Mouse (Mus musculus) testis, adult 2 months (tissue): Measurements from ENCODE around the gene Arid1b.

Experiments used
- CTCF ChIP-seq: fragments of 200-500 bp; IDR thresholded peaks from 2 replicates; pipeline ENCODE4 v1.5.1; 2012; ENCODE audit warnings: low read depth, mild to moderate bottlenecking, inconsistent platforms, low read length, moderate library complexity; ENCODE audit not compliant: control insufficient read depth, insufficient read depth, insufficient replicate concordance
- POLR2A ChIP-seq: fragments of 200-500 bp; IDR thresholded peaks from 2 replicates; pipeline ENCODE4 v1.6.1; 2012; ENCODE audit warnings: low read depth, mild to moderate bottlenecking, inconsistent platforms, low read length, moderate library complexity; ENCODE audit not compliant: control insufficient read depth

- TF ChIP-seq CTCF: no peak
- no peak for TF ChIP-seq POLR2A
Observed at GRCm38 (mm10) chr17:5295086-5295947, 301.2 kb downstream of the Arid1b start.
